Mouse (Mus musculus): Measurements from ENCODE around the gene Rnf13. TPM values are rescaled to one million over a fixed set of nuclear protein-coding genes. Genes with fewer than 3 reads are reported as not detected.

Rnf13 gene
- 281 TPM for polyA plus RNA-seq (2014; fragmentation: Illumina TruSeq; extraction: RNeasy Lipid Tissue Mini Kit (QIAGEN cat#74804); ENCODE audit: low replicate concordance)

GRCm38 (mm10) chr3:57735511-57736370 lies at the start of gene Rnf13:
Gene Rnf13, plus strand, starts transcription at chr3:57736062.

GRCm38 (mm10) chr3:57692719-57693118 lies 43.1 kb upstream of the Rnf13 start, which contains the start of gene Ankub1:
Gene Ankub1, minus strand, starts transcription at chr3:57692799.

GRCm38 (mm10) chr3:57847760-57848185 lies 111.9 kb downstream of the Rnf13 start, which contains the start of gene Pfn2:
Gene Pfn2, minus strand, starts transcription at chr3:57848079.

Other genes starting within 250 kb of the Rnf13 start
- gene Wwtr1, start 160.2 kb upstream of the Rnf13 start, polyA plus RNA-seq (2014; fragmentation: Illumina TruSeq; extraction: RNeasy Lipid Tissue Mini Kit (QIAGEN cat#74804); ENCODE audit: low replicate concordance), result 15.2 TPM
- 11.0 TPM for gene Commd2, start 84.3 kb upstream of the Rnf13 start, polyA plus RNA-seq (2014; fragmentation: Illumina TruSeq; extraction: RNeasy Lipid Tissue Mini Kit (QIAGEN cat#74804); ENCODE audit: low replicate concordance)
- gene Ankub1, start 43.3 kb upstream of the Rnf13 start, polyA plus RNA-seq (2014; fragmentation: Illumina TruSeq; extraction: RNeasy Lipid Tissue Mini Kit (QIAGEN cat#74804); ENCODE audit: low replicate concordance), result not detected
- 10.9 TPM for gene Pfn2, start 112.0 kb downstream of the Rnf13 start, polyA plus RNA-seq (2014; fragmentation: Illumina TruSeq; extraction: RNeasy Lipid Tissue Mini Kit (QIAGEN cat#74804); ENCODE audit: low replicate concordance)